Mouse (Mus musculus) thymus, adult 2 months (tissue): Measurements from ENCODE around the gene Nos3.

Experiments
- CTCF ChIP-seq: fragments of 200-500 bp; IDR thresholded peaks from 2 replicates; pipeline ENCODE4 v1.5.1; 2012; ENCODE audit warnings: mild to moderate bottlenecking, control low read depth, low read length, moderate library complexity, borderline replicate concordance; ENCODE audit not compliant: control insufficient read depth, poor library complexity, insufficient read depth; ENCODE audit errors: extremely low read depth
- POLR2A ChIP-seq: fragments of 200-500 bp; IDR thresholded peaks from 2 replicates; pipeline ENCODE4 v1.6.1; 2012; ENCODE audit warnings: mild to moderate bottlenecking, low read length, control low read depth, moderate library complexity; ENCODE audit not compliant: control insufficient read depth, poor library complexity, insufficient read depth; ENCODE audit errors: extremely low read depth

DNA sequence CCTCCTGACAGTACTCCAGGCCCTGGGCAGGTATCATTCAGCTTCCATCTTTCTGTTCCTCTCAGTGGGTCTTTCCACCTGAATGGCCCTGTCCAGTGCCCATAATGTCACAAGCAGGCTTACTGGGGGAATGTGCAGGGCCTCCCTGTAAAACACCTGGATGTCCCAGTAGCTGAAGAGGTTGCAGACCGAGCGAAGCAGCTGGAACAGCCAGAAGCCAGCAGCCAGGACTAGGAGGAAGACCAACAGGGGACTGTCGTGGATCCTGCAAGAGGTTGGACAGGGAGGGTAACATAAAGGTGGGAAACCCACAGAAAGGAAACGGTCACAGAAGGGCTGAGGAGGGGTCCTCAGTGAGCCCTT lies 25.0 kb downstream of the Nos3 start:
- TF ChIP-seq CTCF, result no peak
- no peak for TF ChIP-seq POLR2A
